Mouse (Mus musculus): ENCODE measurements around the gene Tirap. TPM values are rescaled to one million over a fixed set of nuclear protein-coding genes. Genes with fewer than 3 reads are reported as not detected.
A peak's percentile ranks its signal among the peaks of the same experiment; 100 is the strongest.

The Tirap gene
- polyA plus RNA-seq, 1 experiment = 2.8 TPM

DNA sequence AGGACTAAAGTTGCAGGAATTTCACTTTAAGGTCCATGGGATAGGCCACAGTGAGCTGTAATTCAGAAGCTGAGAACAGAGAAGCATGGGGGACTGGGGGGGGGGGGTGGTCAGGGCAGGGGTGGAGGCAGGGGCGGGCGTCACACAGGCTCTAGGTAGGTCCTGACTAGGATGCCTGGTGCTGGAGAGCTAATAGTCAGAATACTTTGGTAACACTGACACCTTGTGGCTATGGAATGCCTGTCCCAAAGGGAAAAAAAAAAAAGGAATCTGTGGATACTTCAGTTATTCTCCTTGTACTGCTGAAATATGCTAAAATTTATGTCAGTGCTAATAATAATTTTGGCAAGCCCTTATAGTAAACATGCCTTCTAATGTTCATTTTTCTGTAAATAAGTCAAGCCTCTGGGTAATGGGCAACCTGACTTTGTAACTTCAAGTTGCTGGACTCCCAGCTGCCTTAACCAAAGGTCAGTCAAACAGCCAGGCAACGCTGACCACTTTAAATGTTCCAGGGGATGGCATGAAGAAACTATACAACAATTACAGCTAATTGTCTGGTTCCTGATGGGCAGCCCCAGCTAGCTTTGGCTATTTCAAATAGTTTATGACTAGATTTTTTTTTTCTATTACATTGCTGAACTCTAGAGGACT, 33.8 kb downstream of the Tirap start:
- H3K27ac ChIP-seq (ENCODE audit: insufficient read depth, low read length) = no peak overlapping the region
- 30% methylated on average over 3 of the region's 3 CpGs for WGBS
- TF ChIP-seq CTCF (IDR thresholded peaks at IDR 0.05; ENCODE audit: borderline replicate concordance, insufficient read depth, low read depth, low read length) (peak; percentile 50; the same call in 1 of the 2 replicates), POLR2A (IDR thresholded peaks at IDR 0.05; ENCODE audit: borderline replicate concordance, insufficient read depth, low read length) (no peak)
- no peaks in the 10 kb centered on the region for H3K27me3 ChIP-seq (ENCODE audit: control insufficient read depth, insufficient read depth, low read length)
- DNase-seq = peak in 1 of 2 experiments; percentile 55
- H3K4me3 ChIP-seq (replicated peaks; ENCODE audit: insufficient read depth, low read depth, low read length) = no peak overlapping the region
- H3K4me1 ChIP-seq (ENCODE audit: control insufficient read depth, insufficient read depth, low read length) = peaks cover 14% of the 10 kb centered on the region

DNA sequence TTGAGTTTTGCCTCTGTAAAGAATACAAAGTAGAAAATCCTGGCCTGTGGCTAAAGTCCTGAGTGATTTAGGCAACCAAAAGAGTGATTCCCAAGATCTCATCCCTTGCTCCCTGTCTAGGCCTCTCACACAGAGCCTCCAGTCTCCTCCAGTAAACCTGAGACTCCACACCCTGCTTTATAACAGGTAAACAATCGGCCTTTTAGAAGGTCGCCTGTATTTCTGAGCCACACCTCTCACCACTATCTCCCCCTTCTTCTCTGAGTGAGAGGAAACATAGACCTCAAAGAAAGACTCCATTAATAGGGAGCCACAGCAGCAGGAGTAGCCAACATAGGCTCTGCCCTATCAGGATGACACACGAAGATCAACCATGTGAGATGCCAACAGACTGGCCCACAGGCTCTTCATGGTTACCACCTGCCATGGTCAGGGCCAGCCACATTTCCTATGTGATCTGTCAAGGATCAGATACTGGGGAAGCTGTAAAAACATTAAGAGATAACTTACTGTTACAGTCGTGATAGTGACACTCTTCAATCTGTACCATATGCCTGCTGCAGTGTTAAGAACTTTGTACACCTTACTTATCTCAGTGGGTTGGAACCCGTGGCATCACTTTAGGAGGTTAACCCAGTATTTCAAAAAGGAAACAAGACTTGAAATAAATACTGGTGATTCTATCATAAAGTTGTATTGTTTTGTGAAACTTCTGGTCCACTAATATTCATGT, 35.8 kb downstream of the Tirap start:
- DNase-seq = no peak
- TF ChIP-seq POLR2A (IDR thresholded peaks at IDR 0.05; ENCODE audit: borderline replicate concordance, insufficient read depth, low read length) (no peak), CTCF (IDR thresholded peaks at IDR 0.05; ENCODE audit: borderline replicate concordance, insufficient read depth, low read depth, low read length) (no peak)

DNA sequence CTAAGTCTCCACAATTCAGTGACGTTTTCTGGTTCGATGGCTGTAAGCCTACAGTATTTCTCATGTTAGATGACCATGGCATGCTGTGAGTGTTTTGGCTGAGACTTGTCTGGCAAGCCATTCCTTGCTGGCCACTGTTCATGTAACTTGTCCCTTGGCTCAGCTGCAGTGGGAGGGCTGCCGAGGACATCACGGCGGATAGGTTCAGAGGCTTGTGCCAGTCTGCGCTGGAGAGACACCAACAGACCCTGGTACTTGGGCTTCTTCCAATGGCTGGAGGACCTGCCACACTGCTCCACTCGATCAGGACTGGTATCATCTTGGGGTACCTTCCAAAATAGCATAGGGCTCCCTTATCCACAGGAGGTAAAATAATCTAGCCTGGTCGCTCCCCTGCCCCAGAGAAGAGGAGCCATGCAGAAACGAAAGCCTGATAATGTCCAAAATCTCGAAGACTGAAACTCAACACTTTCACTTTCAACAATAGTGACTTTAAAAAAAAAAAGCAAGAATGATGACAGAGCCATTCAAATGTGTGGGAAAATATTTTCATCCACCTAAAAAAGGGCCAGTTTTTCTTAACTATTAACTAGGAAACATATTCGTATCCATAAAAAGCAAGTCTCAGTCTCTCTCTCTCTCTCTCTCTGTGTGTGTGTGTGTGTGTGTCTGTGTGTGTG, 36.9 kb downstream of the Tirap start:
- Histone ChIP-seq H3K4me3 (replicated peaks; ENCODE audit: insufficient read depth, low read depth, low read length) (peak overlapping the region; percentile 15), H3K27me3 (ENCODE audit: control insufficient read depth, insufficient read depth, low read length) (no peaks in the 10 kb centered on the region), H3K4me1 (ENCODE audit: control insufficient read depth, insufficient read depth, low read length) (peaks cover 14% of the 10 kb centered on the region), H3K27ac (ENCODE audit: insufficient read depth, low read length) (no peak overlapping the region)
- WGBS = 14% methylated on average over 11 of the region's 11 CpGs
- DNase-seq = peak; percentile 84 to 88
- TF ChIP-seq POLR2A (IDR thresholded peaks at IDR 0.05; ENCODE audit: borderline replicate concordance, insufficient read depth, low read length) (no peak), CTCF (IDR thresholded peaks at IDR 0.05; ENCODE audit: borderline replicate concordance, insufficient read depth, low read depth, low read length) (no peak)

More for the DNA sequence above, 35.8 kb downstream of the Tirap start:
- peaks cover 14% of the 10 kb centered on the region for H3K4me1 ChIP-seq (ENCODE audit: control insufficient read depth, insufficient read depth, low read length)
- no peak overlapping the region for H3K4me3 ChIP-seq (replicated peaks; ENCODE audit: insufficient read depth, low read depth, low read length)
- H3K27ac ChIP-seq (ENCODE audit: insufficient read depth, low read length) = no peak overlapping the region
- H3K27me3 ChIP-seq (ENCODE audit: control insufficient read depth, insufficient read depth, low read length) = no peaks in the 10 kb centered on the region
- 97% methylated on average over 5 of the region's 5 CpGs for WGBS

DNA sequence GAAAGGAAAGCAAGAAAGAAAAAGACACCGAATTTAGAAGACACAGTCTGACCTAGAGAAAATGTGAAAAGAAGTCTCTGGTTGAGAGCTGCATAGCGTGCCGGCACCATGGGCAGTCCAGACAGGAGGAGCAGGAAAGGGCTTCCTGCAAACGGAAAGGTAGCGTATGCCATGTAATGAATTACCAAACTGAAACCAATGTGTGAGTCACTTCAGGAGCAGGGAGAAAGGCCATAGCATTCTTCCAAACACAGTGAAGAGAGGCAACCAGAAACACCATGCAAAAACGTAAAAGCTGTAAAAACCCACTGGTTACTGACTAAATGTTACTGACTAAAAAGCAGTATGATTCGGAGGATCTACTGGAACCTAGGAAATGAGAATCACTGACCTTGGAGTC, 38.4 kb downstream of the Tirap start:
- 84% methylated on average over 7 of the region's 7 CpGs for WGBS
- Histone ChIP-seq H3K4me1 (ENCODE audit: control insufficient read depth, insufficient read depth, low read length) (peaks cover 14% of the 10 kb centered on the region), H3K27me3 (ENCODE audit: control insufficient read depth, insufficient read depth, low read length) (no peaks in the 10 kb centered on the region), H3K27ac (ENCODE audit: insufficient read depth, low read length) (no peak overlapping the region), H3K4me3 (replicated peaks; ENCODE audit: insufficient read depth, low read depth, low read length) (no peak overlapping the region)
- no peak for TF ChIP-seq CTCF (IDR thresholded peaks at IDR 0.05; ENCODE audit: borderline replicate concordance, insufficient read depth, low read depth, low read length)
- no peak for TF ChIP-seq POLR2A (IDR thresholded peaks at IDR 0.05; ENCODE audit: borderline replicate concordance, insufficient read depth, low read length)
- no peak for DNase-seq

DNA sequence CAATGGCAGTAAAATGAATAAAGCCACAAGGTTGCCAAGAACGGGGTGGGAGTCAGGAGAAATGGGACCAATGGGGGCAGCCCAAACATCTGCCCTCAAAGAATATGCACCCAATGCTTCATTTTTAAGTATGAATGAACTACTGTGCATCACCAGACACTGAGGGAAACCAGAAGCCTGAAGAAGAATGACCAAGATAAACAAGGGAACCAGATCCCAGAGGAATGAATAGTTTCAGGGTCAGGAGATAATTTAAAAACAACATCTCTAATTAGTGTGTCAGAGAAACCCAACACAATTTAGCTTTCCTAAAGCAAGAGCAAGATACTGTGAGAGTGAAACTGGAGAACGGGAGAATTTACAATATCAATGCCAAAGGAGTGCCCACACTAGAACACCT, 39.4 kb downstream of the Tirap start:
- H3K27me3 ChIP-seq (ENCODE audit: control insufficient read depth, insufficient read depth, low read length) = no peaks in the 10 kb centered on the region
- no peak for DNase-seq
- WGBS = 93% methylated on average over 2 of the region's 2 CpGs
- TF ChIP-seq POLR2A (IDR thresholded peaks at IDR 0.05; ENCODE audit: borderline replicate concordance, insufficient read depth, low read length) (no peak), CTCF (IDR thresholded peaks at IDR 0.05; ENCODE audit: borderline replicate concordance, insufficient read depth, low read depth, low read length) (no peak)
- peaks cover 14% of the 10 kb centered on the region for H3K4me1 ChIP-seq (ENCODE audit: control insufficient read depth, insufficient read depth, low read length)
- no peak overlapping the region for H3K4me3 ChIP-seq (replicated peaks; ENCODE audit: insufficient read depth, low read depth, low read length)
- no peak overlapping the region for H3K27ac ChIP-seq (ENCODE audit: insufficient read depth, low read length)

DNA sequence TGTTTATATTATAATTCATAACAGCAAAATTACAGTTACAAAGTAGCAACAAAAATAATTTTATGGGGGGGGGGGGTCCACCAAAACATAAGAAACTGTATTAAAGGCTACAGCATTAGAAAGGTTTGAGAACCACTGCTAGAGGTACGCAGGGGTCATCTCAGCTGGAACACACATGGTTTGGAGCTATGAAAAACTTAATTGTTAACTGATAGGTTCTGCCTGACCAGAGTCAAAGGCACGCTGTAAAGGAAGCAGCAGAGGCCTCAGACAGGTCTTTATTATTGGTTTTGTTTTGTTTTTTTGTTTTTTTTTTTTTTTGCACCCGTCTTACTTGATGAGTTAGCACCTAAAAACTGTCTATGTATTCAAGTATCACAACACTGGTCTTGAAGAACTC, 41.6 kb downstream of the Tirap start:
- DNase-seq = no peak
- H3K27me3 ChIP-seq (ENCODE audit: control insufficient read depth, insufficient read depth, low read length) = no peaks in the 10 kb centered on the region
- WGBS = 96% methylated on average over 3 of the region's 3 CpGs
- H3K4me1 ChIP-seq (ENCODE audit: control insufficient read depth, insufficient read depth, low read length) = peaks cover 11% of the 10 kb centered on the region
- TF ChIP-seq POLR2A (IDR thresholded peaks at IDR 0.05; ENCODE audit: borderline replicate concordance, insufficient read depth, low read length) (no peak), CTCF (IDR thresholded peaks at IDR 0.05; ENCODE audit: borderline replicate concordance, insufficient read depth, low read depth, low read length) (no peak)
- H3K27ac ChIP-seq (ENCODE audit: insufficient read depth, low read length) = no peak overlapping the region
- no peak overlapping the region for H3K4me3 ChIP-seq (replicated peaks; ENCODE audit: insufficient read depth, low read depth, low read length)

DNA sequence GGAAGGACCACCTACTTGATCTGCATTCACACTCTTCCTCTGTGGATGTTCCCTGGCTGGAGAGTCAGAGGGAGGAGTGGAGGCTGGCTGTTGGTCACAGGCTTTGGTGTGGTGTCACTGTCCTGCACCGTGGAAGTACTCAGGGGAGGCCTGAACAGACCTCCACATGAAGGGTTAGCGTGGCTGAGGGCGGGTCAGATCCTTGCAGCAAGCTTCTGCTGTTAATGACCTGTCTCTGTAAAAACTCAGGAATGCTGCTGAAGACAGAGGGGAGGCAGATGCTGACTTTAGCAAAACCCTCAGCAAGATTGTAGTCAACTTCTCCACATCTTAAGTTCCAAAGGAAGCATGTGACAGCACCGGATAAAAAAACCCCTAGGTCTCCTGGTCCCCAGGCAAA, 43.2 kb downstream of the Tirap start:
- WGBS = 91% methylated on average over 4 of the region's 4 CpGs
- no peak for DNase-seq
- TF ChIP-seq CTCF (IDR thresholded peaks at IDR 0.05; ENCODE audit: borderline replicate concordance, insufficient read depth, low read depth, low read length) (no peak), POLR2A (IDR thresholded peaks at IDR 0.05; ENCODE audit: borderline replicate concordance, insufficient read depth, low read length) (no peak)
- no peak overlapping the region for H3K4me3 ChIP-seq (replicated peaks; ENCODE audit: insufficient read depth, low read depth, low read length)
- no peaks in the 10 kb centered on the region for H3K27me3 ChIP-seq (ENCODE audit: control insufficient read depth, insufficient read depth, low read length)
- no peak overlapping the region for H3K27ac ChIP-seq (ENCODE audit: insufficient read depth, low read length)
- H3K4me1 ChIP-seq (ENCODE audit: control insufficient read depth, insufficient read depth, low read length) = no peaks in the 10 kb centered on the region; the same call in 1 of the 2 replicates

Data from cerebellum, adult 2 months (tissue).